Mouse (Mus musculus) gastrocnemius, postnatal 36 days (tissue): ENCODE results near the gene E130218I03Rik. TPM values are rescaled to one million over a fixed set of nuclear protein-coding genes. Genes with fewer than 3 reads are reported as not detected.
"Not testable (repeated sequence)": the region's sequence is repeated elsewhere in the genome, so short reads cannot be mapped to it uniquely, and the experiment has no call there.

Experiments used
- DNase-seq, 2 experiments: peaks; one replicate each; pipeline ENCODE4 v3.0.0; 2022
- intact Hi-C: fragments of 180-260 bp; cut with DNase I; formaldehyde crosslinking; loops from one replicate; pipeline ENCODE4 v1.15.1; 2025
- total RNA-seq, 2 experiments: library from RNA; stranded (reverse); gene quantifications; 2 replicates each; pipeline ENCODE4 v1.2.3; 2021

The E130218I03Rik gene
- total RNA-seq, 2 experiments from 2014 or later: not detected

- intact Hi-C loops: loop anchor here (2.0 to 5.0 kb wide), 2 partner anchors 40 to 226 kb away; no protein-coding TSS in a partner anchor
- DNase-seq: no peak
Measured at GRCm38 (mm10) chr4:134250930-134251240, 7.4 kb downstream of the E130218I03Rik start.

- no peak for DNase-seq
- intact Hi-C loops: loop anchor here (2.0 to 5.0 kb wide), 2 partner anchors 39 to 226 kb away; no protein-coding TSS in a partner anchor
Measured at GRCm38 (mm10) chr4:134251241-134252130, 8.0 kb downstream of the E130218I03Rik start.

GRCm38 (mm10) chr4:134252131-134252910, 8.9 kb downstream of the E130218I03Rik start:
- intact Hi-C loops: loop anchor here (5.0 kb wide), 1 partner anchor 225 kb away; no protein-coding TSS in a partner anchor
- no peak for DNase-seq

- DNase-seq: no peak
- intact Hi-C loops: loop anchor here (5.0 kb wide), 1 partner anchor 224 kb away; no protein-coding TSS in a partner anchor
Measured at GRCm38 (mm10) chr4:134252911-134253721, 9.7 kb downstream of the E130218I03Rik start.

GRCm38 (mm10) chr4:134253722-134254324, 10.4 kb downstream of the E130218I03Rik start, which contains the start of gene Grrp1:
Gene Grrp1, minus strand, starts transcription at chr4:134254106.
- DNase-seq: no peak

GRCm38 (mm10) chr4:134254835-134255234, 11.4 kb downstream of the E130218I03Rik start:
- intact Hi-C loops: loop anchor here (5.0 kb wide), 1 partner anchor 222 kb away; no protein-coding TSS in a partner anchor
- no peak for DNase-seq

More at GRCm38 (mm10) chr4:134253722-134254324, 10.4 kb downstream of the E130218I03Rik start, which contains the start of gene Grrp1:
- intact Hi-C loops: loop anchor here (5.0 kb wide), 1 partner anchor 223 kb away; no protein-coding TSS in a partner anchor

GRCm38 (mm10) chr4:134255854-134256253, 12.4 kb downstream of the E130218I03Rik start:
- no peak for DNase-seq
- intact Hi-C loops: no loop called here

- no peak for DNase-seq
- intact Hi-C loops: no loop called here
Measured at GRCm38 (mm10) chr4:134256407-134257197, 13.1 kb downstream of the E130218I03Rik start.

GRCm38 (mm10) chr4:134257198-134258009, 13.9 kb downstream of the E130218I03Rik start:
- intact Hi-C loops: no loop called here
- no peak for DNase-seq

- no peak for DNase-seq
- intact Hi-C loops: no loop called here
Measured at GRCm38 (mm10) chr4:134258354-134258753, 14.9 kb downstream of the E130218I03Rik start.

GRCm38 (mm10) chr4:134263191-134263590, 19.7 kb downstream of the E130218I03Rik start:
- peak in 1 of 2 experiments; percentile 58 for DNase-seq
- intact Hi-C loops: loop anchor here (2.0 kb wide), 1 partner anchor 126 kb away; no protein-coding TSS in a partner anchor

- no peak for DNase-seq
- intact Hi-C loops: loop anchor here (5.0 kb wide), 1 partner anchor 111 kb away; no protein-coding TSS in a partner anchor
Measured at GRCm38 (mm10) chr4:134265860-134266585, 22.6 kb downstream of the E130218I03Rik start.

GRCm38 (mm10) chr4:134268102-134268655, 24.7 kb downstream of the E130218I03Rik start:
- intact Hi-C loops: loop anchor here (5.0 kb wide), 1 partner anchor 109 kb away; no protein-coding TSS in a partner anchor

GRCm38 (mm10) chr4:134269622-134270021, 26.2 kb downstream of the E130218I03Rik start:
- DNase-seq: not testable (repeated sequence)
- intact Hi-C loops: loop anchor here (5.0 kb wide), 1 partner anchor 108 kb away; no protein-coding TSS in a partner anchor

More at GRCm38 (mm10) chr4:134268102-134268655, 24.7 kb downstream of the E130218I03Rik start:
- DNase-seq: no peak

GRCm38 (mm10) chr4:134271979-134272378, 28.5 kb downstream of the E130218I03Rik start:
- no peak for DNase-seq
- intact Hi-C loops: no loop called here

GRCm38 (mm10) chr4:134272731-134273416, 29.4 kb downstream of the E130218I03Rik start:
- intact Hi-C loops: no loop called here

More at GRCm38 (mm10) chr4:134272731-134273416, 29.4 kb downstream of the E130218I03Rik start:
- DNase-seq: no peak
